10 mouse cellular contexts compared by ENCODE assay signal in the genomic region with DNA sequence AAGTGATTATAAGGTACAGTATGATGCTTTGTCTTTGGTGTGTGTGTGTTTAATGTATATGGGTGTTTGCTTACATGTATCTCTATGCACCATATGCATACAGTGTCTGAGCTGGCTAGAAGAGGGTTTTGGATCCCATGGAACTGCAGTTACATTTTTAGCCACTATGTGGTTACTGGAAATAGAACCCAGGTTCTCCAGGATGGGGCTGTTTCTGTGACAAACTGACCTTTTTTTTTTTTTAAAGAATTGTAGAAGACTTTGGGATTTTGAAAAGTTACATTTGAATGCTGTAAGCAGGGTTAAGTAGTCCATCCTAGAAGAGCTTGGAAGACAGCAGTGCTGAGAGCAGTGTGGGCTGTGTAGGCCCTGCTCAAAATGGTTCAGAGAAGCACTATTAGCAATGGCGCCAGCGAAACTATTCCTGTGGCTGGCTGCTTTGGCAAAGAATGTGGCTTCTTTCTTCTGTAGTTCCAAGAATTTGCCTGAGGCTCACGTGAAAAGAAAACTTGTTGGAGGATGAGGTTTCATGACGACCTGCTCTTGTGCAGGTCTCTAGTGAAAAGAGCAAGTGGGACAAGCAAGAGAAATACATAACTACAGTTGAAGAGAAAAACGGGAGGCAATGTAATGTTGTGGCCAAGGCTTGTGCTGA.
"Had no signal": no experiment of that assay in that cellular context is flagged by ENCODE, and none has a peak within 500 bp of the region (broad histone marks: within the 10 kb centered on the region; RNA-seq: fewer than 3 reads in every experiment).

No protein-coding gene starts in this region.

- DNase-seq: kidney, postnatal 10 days; kidney, postnatal 36 days; layer of hippocampus, adult 9-11 months; liver; lung, adult 2 months; lung, postnatal 14 days; lung, postnatal 4 days; thymus, adult 18-20 months; thymus, postnatal 36 days had no signal

- ATAC-seq: liver, embryonic 12.5 days had no signal
